Mouse (Mus musculus) stomach, postnatal 0 days (tissue): Measurements from ENCODE around the gene Map2k5. TPM values are rescaled to one million over a fixed set of nuclear protein-coding genes. Genes with fewer than 3 reads are reported as not detected.

Experiments
- ATAC-seq: fragments of 200-750 bp; cut with Nextera tagmentation; 2 replicates; pipeline ENCODE4 v1.8.0; 2017; ENCODE audit not compliant: low FRiP score, low TSS enrichment
- DNase-seq: peaks from one replicate; pipeline ENCODE4 v3.0.0-alpha.2; 2016; ENCODE audit warnings: low spot score
- H3K27ac ChIP-seq: fragments of 300-500 bp; sonication (generic); replicated peaks from 2 replicates; pipeline ENCODE4 v1.5.1; 2014; ENCODE audit warnings: mild to moderate bottlenecking, control low read depth
- H3K27me3 ChIP-seq: fragments of 300-500 bp; sonication (generic); 2 replicates; pipeline ENCODE4 v1.6.1; 2014; ENCODE audit warnings: low read length; ENCODE audit not compliant: control insufficient read depth, insufficient read depth
- H3K36me3 ChIP-seq: fragments of 300-500 bp; sonication (generic); 2 replicates; pipeline ENCODE4 v1.6.1; 2014; ENCODE audit warnings: low read length, mixed read lengths; ENCODE audit not compliant: control insufficient read depth, insufficient read depth
- H3K4me1 ChIP-seq: fragments of 300-500 bp; sonication (generic); replicated peaks from 2 replicates; pipeline ENCODE4 v1.6.1; 2014; ENCODE audit warnings: antibody characterized with exemption; ENCODE audit not compliant: control insufficient read depth, insufficient read depth
- H3K4me2 ChIP-seq: fragments of 300-500 bp; sonication (generic); replicated peaks from 2 replicates; pipeline ENCODE4 v1.6.1; 2014; ENCODE audit warnings: low read depth, mild to moderate bottlenecking, control low read depth, moderate library complexity
- H3K4me3 ChIP-seq: fragments of 300-500 bp; sonication (generic); 2 replicates; pipeline ENCODE4 v1.5.1; 2014; ENCODE audit warnings: low read depth, low read length, control low read depth
- H3K9ac ChIP-seq: fragments of 300-500 bp; sonication (generic); 2 replicates; pipeline ENCODE4 v1.6.1; 2014; ENCODE audit warnings: mild to moderate bottlenecking, low read length, control low read depth, mixed read lengths
- H3K9me3 ChIP-seq: fragments of 300-500 bp; sonication (generic); 2 replicates; pipeline ENCODE4 v1.6.1; 2016; ENCODE audit warnings: low read length; ENCODE audit not compliant: control insufficient read depth
- CTCF ChIP-seq: IDR thresholded peaks from 2 replicates; pipeline ENCODE4 v1.5.1; 2016; ENCODE audit warnings: antibody characterized with exemption, low read depth, mild to moderate bottlenecking, moderate library complexity
- EP300 ChIP-seq: optimal IDR thresholded peaks from 2 replicates; pipeline ENCODE3; 2016; ENCODE audit warnings: antibody characterized with exemption
- WGBS: fragments of 180-500 bp; shearing (Covaris S2); extraction: QIAGEN DNeasy Blood & Tissue Kit; methylation state at CpG from one replicate; pipeline ENCODE4 v1.1.7; 2014; 5-methylcytosine and 5-hydroxymethylcytosine counted together
- polyA plus RNA-seq: library from polyadenylated mRNA; unstranded; fragments of >200 nt; fragmentation: Nextera tagmentation; extraction: Ambion mirVana; gene quantifications from 2 replicates; pipeline ENCODE4 v1.2.1, GENCODE M21; 2015

Gene Map2k5
- polyA plus RNA-seq, 1 experiment from 2014 or later = 14.9 TPM

DNA sequence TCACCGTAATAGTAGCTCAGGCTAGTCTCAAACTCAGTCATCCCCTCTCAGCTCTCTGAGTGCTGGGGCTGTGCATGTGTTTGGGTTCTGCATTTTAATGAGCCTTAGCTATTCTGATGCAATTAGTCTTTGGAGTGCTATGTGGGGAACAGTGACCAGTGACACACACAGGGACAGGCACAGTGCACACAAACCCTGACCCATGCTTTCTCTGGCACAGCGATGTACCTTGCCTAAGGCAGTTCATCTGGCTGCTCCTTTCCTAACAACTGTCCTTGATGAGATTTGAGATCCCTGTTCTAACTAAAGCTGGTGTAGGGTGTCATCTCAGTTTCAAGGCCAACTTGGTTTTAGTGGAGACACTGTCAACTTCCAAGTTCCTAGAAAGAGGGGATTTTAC lies 162.7 kb downstream of the Map2k5 start:
- no peak for TF ChIP-seq EP300
- TF ChIP-seq CTCF = no peak
- ATAC-seq (no peak), DNase-seq (no peak)
- H3K9ac ChIP-seq = no peak overlapping the region
- 97% methylated on average over 2 of the region's 2 CpGs for WGBS
- no peaks in the 10 kb centered on the region for H3K36me3 ChIP-seq
- H3K27ac ChIP-seq = no peak overlapping the region
- H3K4me1 ChIP-seq = no peaks in the 10 kb centered on the region
- H3K4me2 ChIP-seq = no peak overlapping the region
- H3K9me3 ChIP-seq = no peaks in the 10 kb centered on the region
- no peaks in the 10 kb centered on the region for H3K27me3 ChIP-seq
- no peak overlapping the region for H3K4me3 ChIP-seq

DNA sequence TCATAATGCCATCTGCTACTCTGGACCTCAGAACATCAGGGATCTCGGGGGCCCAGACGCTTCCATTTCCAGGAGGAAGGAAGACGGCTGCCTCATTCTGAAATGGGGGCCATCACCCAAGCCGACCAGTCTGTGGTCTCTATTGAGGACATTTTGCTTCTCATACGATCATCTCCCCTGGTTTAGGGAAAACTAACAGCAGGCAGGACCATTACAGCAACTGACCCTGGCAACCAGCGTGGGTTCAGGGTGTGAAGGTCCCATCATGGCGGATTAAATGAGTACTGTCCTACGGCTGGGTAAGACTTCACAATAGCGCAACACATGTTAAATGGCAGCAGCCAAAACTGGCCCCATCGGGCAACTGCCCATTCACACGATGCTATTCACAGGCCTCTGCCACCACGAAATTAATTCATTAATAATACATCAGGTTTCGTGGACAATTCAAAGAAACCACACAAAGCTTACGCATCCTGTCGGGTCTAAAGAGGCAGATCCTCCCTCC lies 170.9 kb downstream of the Map2k5 start:
- Histone ChIP-seq H3K4me3 (no peak overlapping the region), H3K4me1 (no peaks in the 10 kb centered on the region), H3K4me2 (no peak overlapping the region), H3K9me3 (no peaks in the 10 kb centered on the region), H3K9ac (no peak overlapping the region), H3K27ac (no peak overlapping the region), H3K27me3 (no peaks in the 10 kb centered on the region), H3K36me3 (no peaks in the 10 kb centered on the region)
- 94% methylated on average over 15 of the region's 15 CpGs for WGBS
- no peak for ATAC-seq
- no peak for TF ChIP-seq CTCF
- no peak for TF ChIP-seq EP300
- DNase-seq = no peak

DNA sequence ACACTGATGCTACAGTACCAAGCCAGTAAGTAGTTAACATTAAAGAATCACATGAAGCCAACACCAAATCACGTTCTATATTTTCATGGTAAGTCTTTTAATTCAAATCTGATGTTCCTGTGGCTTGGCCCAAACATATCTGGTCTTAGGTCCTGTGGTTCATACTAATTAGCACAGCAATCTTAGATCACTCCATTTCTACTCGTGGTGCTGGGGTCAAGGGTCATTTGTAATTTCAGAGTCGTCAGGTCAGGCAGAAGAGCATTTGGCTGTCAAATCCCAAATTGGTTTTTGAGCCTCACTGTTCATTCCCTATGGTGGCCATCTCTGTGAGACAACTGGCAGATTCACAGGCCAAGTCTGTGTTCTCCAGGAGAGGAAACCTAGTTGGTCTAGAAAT lies 174.2 kb downstream of the Map2k5 start:
- ATAC-seq = no peak
- 79% methylated on average over 3 of the region's 3 CpGs for WGBS
- H3K27me3 ChIP-seq = no peaks in the 10 kb centered on the region
- H3K4me1 ChIP-seq = no peaks in the 10 kb centered on the region
- H3K9me3 ChIP-seq = no peaks in the 10 kb centered on the region
- no peak for TF ChIP-seq EP300
- H3K4me2 ChIP-seq = no peak overlapping the region
- no peaks in the 10 kb centered on the region for H3K36me3 ChIP-seq
- no peak overlapping the region for H3K27ac ChIP-seq
- H3K4me3 ChIP-seq = no peak overlapping the region
- no peak for DNase-seq
- H3K9ac ChIP-seq = no peak overlapping the region

GRCm38 (mm10) chr9:63201376-63202323 lies 176.1 kb downstream of the Map2k5 start:
- Histone ChIP-seq H3K36me3 (no peaks in the 10 kb centered on the region), H3K4me2 (no peak overlapping the region), H3K27ac (no peak overlapping the region), H3K4me1 (no peaks in the 10 kb centered on the region), H3K27me3 (no peaks in the 10 kb centered on the region), H3K4me3 (no peak overlapping the region), H3K9me3 (no peaks in the 10 kb centered on the region), H3K9ac (no peak overlapping the region)
- ATAC-seq (peak; percentile 83), DNase-seq (peak; percentile 41)
- 83% methylated on average over 15 of the region's 15 CpGs for WGBS
- TF ChIP-seq EP300 (no peak), CTCF (peak; percentile 36)

GRCm38 (mm10) chr9:63197252-63197651 lies 180.4 kb downstream of the Map2k5 start:
- 21% methylated on average over 8 of the region's 8 CpGs for WGBS
- Histone ChIP-seq H3K9ac (no peak overlapping the region), H3K4me3 (no peak overlapping the region), H3K4me1 (no peaks in the 10 kb centered on the region), H3K27ac (no peak overlapping the region), H3K27me3 (no peaks in the 10 kb centered on the region), H3K36me3 (no peaks in the 10 kb centered on the region), H3K4me2 (no peak overlapping the region), H3K9me3 (no peaks in the 10 kb centered on the region)
- DNase-seq = no peak
- ATAC-seq = no peak
- TF ChIP-seq CTCF (no peak), EP300 (no peak)

DNA sequence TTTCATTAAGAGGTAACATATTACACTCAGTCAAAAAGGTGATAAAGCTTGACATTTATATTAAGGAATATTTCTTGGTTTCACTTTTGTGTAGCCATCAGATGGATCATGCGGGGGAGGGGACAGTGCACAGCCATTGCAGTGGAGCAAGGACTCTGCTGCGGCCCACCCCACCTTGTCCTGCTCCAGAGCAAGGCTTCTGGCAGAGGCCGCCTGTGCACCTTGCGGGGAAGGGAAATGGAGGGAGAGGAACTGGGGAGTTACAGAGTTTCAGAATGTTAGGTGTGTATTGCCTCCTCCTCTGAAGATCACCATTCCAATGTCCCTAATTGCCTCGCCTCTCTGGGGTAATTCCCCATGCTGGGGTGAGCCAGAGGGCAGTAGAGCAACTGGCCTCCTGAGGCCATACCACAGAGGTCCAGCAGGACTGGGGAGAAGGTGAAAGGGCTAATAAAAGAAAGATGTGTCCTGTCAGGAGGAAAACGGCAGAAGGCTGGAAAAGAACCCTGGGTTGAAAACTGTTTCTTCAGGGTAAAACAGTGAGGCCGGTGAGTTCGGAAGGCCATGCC lies 181.5 kb downstream of the Map2k5 start:
- no peak overlapping the region for H3K27ac ChIP-seq
- ATAC-seq = no peak
- H3K4me2 ChIP-seq = no peak overlapping the region
- H3K27me3 ChIP-seq = no peaks in the 10 kb centered on the region
- no peak overlapping the region for H3K4me3 ChIP-seq
- H3K36me3 ChIP-seq = no peaks in the 10 kb centered on the region
- H3K4me1 ChIP-seq = no peaks in the 10 kb centered on the region
- 77% methylated on average over 8 of the region's 8 CpGs for WGBS
- no peak for TF ChIP-seq CTCF
- no peak for TF ChIP-seq EP300
- H3K9ac ChIP-seq = no peak overlapping the region
- no peak for DNase-seq
- H3K9me3 ChIP-seq = no peaks in the 10 kb centered on the region
